Mouse (Mus musculus) forebrain, embryonic 14.5 days (tissue): ENCODE data around the gene Polr1a. TPM values are rescaled to one million over a fixed set of nuclear protein-coding genes. Genes with fewer than 3 reads are reported as not detected.

Source experiments
- ATAC-seq: fragments of 200-750 bp; cut with Nextera tagmentation; 2 replicates; pipeline ENCODE4 v1.8.0; 2017; ENCODE audit warnings: mild to moderate bottlenecking, moderate library complexity
- DNase-seq: peaks from one replicate; pipeline ENCODE4 v3.0.0-alpha.2; 2015; ENCODE audit warnings: low spot score
- H3K27ac ChIP-seq: fragments of 300-500 bp; sonication (generic); 2 replicates; pipeline ENCODE4 v1.5.1; 2014; ENCODE audit warnings: low read depth, mild to moderate bottlenecking, control low read depth, low read length, moderate library complexity
- H3K27me3 ChIP-seq: fragments of 300-500 bp; sonication (generic); replicated peaks from 2 replicates; pipeline ENCODE4 v1.6.1; 2014; ENCODE audit warnings: low read length, control low read depth, mixed read lengths; ENCODE audit not compliant: control insufficient read depth, insufficient read depth
- H3K36me3 ChIP-seq: fragments of 300-500 bp; sonication (generic); 2 replicates; pipeline ENCODE4 v1.6.1; 2014; ENCODE audit warnings: low read length, control low read depth; ENCODE audit not compliant: control insufficient read depth, insufficient read depth
- H3K4me1 ChIP-seq: fragments of 300-500 bp; sonication (generic); 2 replicates; pipeline ENCODE4 v1.6.1; 2014; ENCODE audit warnings: antibody characterized with exemption, low read length, control low read depth; ENCODE audit not compliant: control insufficient read depth, insufficient read depth
- H3K4me2 ChIP-seq: fragments of 300-500 bp; sonication (generic); 2 replicates; pipeline ENCODE4 v1.6.1; 2014; ENCODE audit warnings: mild to moderate bottlenecking, control low read depth, low read length
- H3K4me3 ChIP-seq: fragments of 300-500 bp; sonication (generic); 2 replicates; pipeline ENCODE4 v1.5.1; 2014; ENCODE audit warnings: low read depth, low read length, control low read depth
- H3K9ac ChIP-seq: fragments of 300-500 bp; sonication (generic); 2 replicates; pipeline ENCODE4 v1.6.1; 2014; ENCODE audit warnings: mild to moderate bottlenecking, low read length, control low read depth, moderate library complexity
- H3K9me3 ChIP-seq: fragments of 300-500 bp; sonication (generic); replicated peaks from 2 replicates; pipeline ENCODE4 v1.6.1; 2016; ENCODE audit warnings: low read length, control low read depth, mixed read lengths; ENCODE audit not compliant: control insufficient read depth
- WGBS: fragments of 180-500 bp; shearing (Covaris S2); extraction: QIAGEN DNeasy Blood & Tissue Kit; methylation state at CpG from one replicate; pipeline ENCODE4 v1.1.7; 2014; 5-methylcytosine and 5-hydroxymethylcytosine counted together
- polyA plus RNA-seq: library from polyadenylated mRNA; unstranded; fragments of >200 nt; fragmentation: Nextera tagmentation; extraction: Ambion mirVana; gene quantifications from 2 replicates; pipeline ENCODE4 v1.2.1, GENCODE M21; 2014

The Polr1a gene
- polyA plus RNA-seq, 1 experiment from 2014 or later: 10.4 TPM

DNA sequence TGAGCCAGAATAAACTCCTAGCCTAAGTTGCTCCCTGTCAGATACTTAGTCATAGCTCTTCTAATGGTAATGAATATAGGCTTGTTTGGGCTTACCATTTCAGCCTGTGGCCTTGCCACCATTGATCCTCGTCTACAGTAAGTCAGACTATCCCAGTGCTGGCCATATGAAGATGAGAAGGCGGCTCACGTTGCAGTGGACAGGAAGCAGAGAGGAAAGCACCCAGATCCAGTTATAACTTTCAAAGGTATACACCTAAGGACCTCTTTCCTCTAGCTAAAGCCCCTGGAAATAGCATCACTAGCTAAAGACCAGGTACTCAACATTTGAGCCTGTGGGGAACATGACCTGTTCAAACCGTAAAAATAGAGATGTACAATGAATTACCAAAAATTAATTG, 77.1 kb downstream of the Polr1a start:
- DNase-seq (no peak), ATAC-seq (no peak)
- H3K36me3 ChIP-seq: 0 out of 2 replicates have a peak, but pooled peaks cover 2% of the 10 kb centered on the region
- H3K4me1 ChIP-seq: no peaks in the 10 kb centered on the region
- H3K4me3 ChIP-seq: no peak overlapping the region
- no peaks in the 10 kb centered on the region for H3K27me3 ChIP-seq
- no peak overlapping the region for H3K27ac ChIP-seq
- H3K9ac ChIP-seq: no peak overlapping the region
- 83% methylated on average over 4 of the region's 4 CpGs for WGBS
- H3K4me2 ChIP-seq: no peak overlapping the region
- no peaks in the 10 kb centered on the region for H3K9me3 ChIP-seq

DNA sequence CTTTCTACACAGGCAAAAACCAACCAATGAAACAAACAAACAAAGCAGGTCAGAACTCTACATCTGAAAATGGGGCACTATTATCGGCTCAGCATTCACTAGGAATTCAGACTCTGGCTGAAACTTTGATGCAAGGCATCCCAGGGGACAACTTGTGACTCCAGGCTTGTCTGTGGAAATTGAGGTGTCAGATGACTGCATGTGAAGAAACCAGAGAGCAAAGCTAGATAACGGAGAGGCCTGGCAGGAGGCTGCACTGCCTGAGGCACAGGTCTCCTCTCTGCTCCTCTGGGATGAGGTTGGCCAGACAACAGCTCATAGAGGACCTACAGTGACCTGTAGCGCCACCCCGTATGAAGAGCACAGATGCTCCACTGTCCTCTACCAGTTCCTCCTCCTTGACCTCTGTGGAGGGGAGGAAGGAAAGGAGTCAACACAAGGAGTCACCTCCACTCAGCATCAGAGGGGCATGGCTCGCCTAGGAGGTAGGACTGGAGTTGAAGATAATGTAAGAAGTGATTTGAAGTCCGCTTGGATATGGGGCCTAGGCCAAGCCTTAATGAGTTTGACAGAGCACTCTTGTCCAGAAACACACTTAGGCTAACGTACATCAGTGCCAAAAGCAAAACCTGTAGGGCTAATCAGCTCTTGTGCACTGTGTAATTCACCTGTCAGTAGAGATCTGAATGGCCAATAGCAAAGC, 78.8 kb downstream of the Polr1a start:
- Histone ChIP-seq H3K9ac (no peak overlapping the region), H3K27ac (no peak overlapping the region), H3K4me2 (no peak overlapping the region), H3K27me3 (no peaks in the 10 kb centered on the region), H3K4me1 (0 out of 2 replicates have a peak, but pooled peaks cover 3% of the 10 kb centered on the region), H3K4me3 (no peak overlapping the region), H3K9me3 (no peaks in the 10 kb centered on the region), H3K36me3 (no peaks in the 10 kb centered on the region)
- ATAC-seq (no peak), DNase-seq (no peak)
- 79% methylated on average over 7 of the region's 7 CpGs for WGBS

DNA sequence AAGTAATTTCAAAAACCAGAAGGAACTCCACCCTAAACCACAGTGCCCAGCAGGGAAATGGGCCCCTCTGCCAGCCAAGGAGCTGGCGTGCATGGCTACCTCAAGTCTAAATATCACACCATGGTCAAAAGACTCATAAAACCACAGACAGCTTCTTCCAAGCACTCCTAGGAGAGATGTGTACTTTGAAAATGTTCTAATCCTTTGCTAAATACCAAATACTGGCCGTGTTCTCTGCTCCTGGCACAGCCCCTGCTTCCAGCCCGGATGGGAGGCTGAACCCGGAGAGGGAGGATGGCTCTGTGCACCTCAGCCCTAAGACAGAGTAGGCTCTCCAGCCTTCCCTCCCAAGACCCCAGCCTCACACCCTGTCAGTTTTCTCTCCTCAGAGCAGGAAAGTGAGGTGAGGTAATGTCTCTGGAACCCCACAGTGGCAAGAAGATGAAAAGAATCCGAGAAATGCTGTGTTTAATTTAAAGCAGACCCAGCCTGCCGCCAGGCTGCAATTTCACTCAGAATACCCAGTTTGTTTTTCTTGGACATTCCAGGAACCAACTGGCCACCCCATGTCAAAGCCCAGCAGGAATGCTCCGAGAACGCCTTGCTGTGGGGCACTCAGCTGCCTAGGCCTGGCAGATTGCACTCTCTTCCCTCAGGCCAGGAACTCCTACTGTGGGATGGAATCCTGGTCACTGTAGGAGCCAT, 80.9 kb downstream of the Polr1a start:
- Histone ChIP-seq H3K36me3 (no peaks in the 10 kb centered on the region), H3K9me3 (no peaks in the 10 kb centered on the region), H3K4me2 (no peak overlapping the region), H3K9ac (no peak overlapping the region), H3K4me1 (0 out of 2 replicates have a peak, but pooled peaks cover 3% of the 10 kb centered on the region), H3K4me3 (no peak overlapping the region), H3K27ac (no peak overlapping the region), H3K27me3 (no peaks in the 10 kb centered on the region)
- DNase-seq (peak; percentile 22), ATAC-seq (peak; percentile 34; the same call in 1 of the 2 replicates)
- WGBS: 59% methylated on average over 8 of the region's 8 CpGs

DNA sequence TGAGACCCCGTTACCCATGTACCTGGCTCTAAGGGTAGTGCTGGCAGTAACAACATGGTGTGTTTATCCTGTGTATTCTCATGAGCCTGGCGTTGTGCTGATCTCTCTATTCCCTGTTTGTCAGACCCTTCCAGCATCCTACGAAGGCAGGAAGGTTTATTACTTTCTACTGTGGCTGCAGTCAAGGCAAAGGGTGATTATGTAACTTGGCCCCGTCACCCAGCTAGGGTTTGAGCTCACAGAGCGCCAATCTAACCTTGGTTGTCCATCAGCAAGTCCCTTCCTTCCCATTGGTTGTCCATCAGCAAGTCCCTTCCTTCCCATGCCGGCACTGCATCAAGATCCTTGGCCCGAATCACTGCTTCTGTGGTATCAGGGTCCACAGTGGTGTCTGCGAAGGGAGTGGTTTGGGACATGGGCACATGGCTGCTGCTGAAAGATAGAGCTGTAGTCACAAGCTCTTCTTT, 81.6 kb downstream of the Polr1a start:
- H3K36me3 ChIP-seq: no peaks in the 10 kb centered on the region
- no peaks in the 10 kb centered on the region for H3K27me3 ChIP-seq
- no peak for ATAC-seq
- 80% methylated on average over 8 of the region's 8 CpGs for WGBS
- H3K27ac ChIP-seq: no peak overlapping the region
- H3K4me3 ChIP-seq: no peak overlapping the region
- 0 out of 2 replicates have a peak, but pooled peaks cover 3% of the 10 kb centered on the region for H3K4me1 ChIP-seq
- DNase-seq: no peak
- H3K9me3 ChIP-seq: no peaks in the 10 kb centered on the region
- no peak overlapping the region for H3K9ac ChIP-seq
- no peak overlapping the region for H3K4me2 ChIP-seq

DNA sequence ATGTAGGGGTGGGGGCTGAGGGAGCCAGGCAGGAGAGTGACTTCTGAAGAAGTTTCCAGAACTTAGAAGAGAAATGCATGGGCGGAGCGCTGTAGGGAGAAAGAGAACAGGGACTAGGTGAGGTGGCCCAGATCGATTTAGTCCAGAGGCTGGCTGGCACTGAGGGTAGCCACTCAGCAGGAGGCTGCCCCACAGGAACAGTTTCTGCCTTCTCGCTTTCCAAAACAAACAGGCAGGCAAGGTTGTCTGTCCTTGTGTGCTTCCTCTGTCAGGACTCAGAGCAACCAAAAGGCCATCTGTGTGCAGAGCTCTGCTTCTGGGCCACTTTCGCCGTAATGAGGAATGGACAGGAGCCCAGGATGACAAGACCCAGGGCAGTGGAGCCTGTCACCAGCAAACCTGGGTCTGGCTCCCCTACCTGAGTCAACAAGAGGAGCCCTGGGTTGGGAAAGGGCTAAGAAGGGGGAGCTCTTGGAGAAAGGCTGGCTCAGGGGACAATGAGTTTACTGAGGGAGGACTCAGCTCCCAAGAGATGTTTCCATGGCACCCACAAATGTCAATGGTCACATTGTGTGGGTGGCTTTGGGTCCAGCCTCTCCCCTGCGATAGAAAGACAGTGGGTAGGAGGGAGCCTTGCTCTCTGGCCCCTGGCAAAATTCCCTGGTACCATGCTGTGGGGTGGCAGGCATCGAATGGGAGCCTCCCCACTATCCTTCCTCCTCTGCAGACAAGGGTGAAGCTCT, 82.5 kb downstream of the Polr1a start:
- H3K9me3 ChIP-seq: no peaks in the 10 kb centered on the region
- H3K27ac ChIP-seq: no peak overlapping the region
- 0 out of 2 replicates have a peak, but pooled peaks cover 3% of the 10 kb centered on the region for H3K4me1 ChIP-seq
- H3K4me3 ChIP-seq: no peak overlapping the region
- no peak overlapping the region for H3K4me2 ChIP-seq
- no peaks in the 10 kb centered on the region for H3K36me3 ChIP-seq
- ATAC-seq (no peak), DNase-seq (no peak)
- WGBS: 62% methylated on average over 8 of the region's 8 CpGs
- no peaks in the 10 kb centered on the region for H3K27me3 ChIP-seq
- H3K9ac ChIP-seq: no peak overlapping the region

DNA sequence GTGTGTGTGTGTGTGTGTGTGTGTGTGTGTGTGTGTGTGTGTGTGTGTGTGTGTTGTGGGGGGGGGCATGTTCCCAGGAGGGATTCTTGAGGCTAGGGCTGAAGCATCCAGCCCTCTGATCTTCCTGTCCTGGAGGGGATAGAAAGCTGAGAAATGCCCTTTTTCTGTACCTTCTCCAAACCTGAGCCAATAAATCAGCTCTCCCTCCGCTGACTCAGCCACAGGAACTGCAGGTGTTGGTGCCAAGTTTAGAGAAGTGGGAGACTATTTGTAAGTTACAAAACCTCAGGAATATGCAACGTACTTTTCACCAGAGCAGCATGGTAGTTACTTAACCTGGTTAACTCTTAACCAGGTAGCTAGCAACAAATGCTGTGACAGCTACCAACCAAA, 83.1 kb downstream of the Polr1a start:
- H3K27ac ChIP-seq: no peak overlapping the region
- no peak overlapping the region for H3K4me3 ChIP-seq
- H3K36me3 ChIP-seq: no peaks in the 10 kb centered on the region
- no peak overlapping the region for H3K4me2 ChIP-seq
- no peak overlapping the region for H3K9ac ChIP-seq
- H3K9me3 ChIP-seq: no peaks in the 10 kb centered on the region
- DNase-seq (no peak), ATAC-seq (no peak)
- 83% methylated on average over 2 of the region's 2 CpGs for WGBS
- H3K4me1 ChIP-seq: 0 out of 2 replicates have a peak, but pooled peaks cover 3% of the 10 kb centered on the region
- no peaks in the 10 kb centered on the region for H3K27me3 ChIP-seq

- Histone ChIP-seq H3K4me3 (no peak overlapping the region), H3K27me3 (no peaks in the 10 kb centered on the region), H3K36me3 (no peaks in the 10 kb centered on the region), H3K27ac (no peak overlapping the region), H3K4me2 (no peak overlapping the region), H3K9me3 (no peaks in the 10 kb centered on the region), H3K4me1 (0 out of 2 replicates have a peak, but pooled peaks cover 3% of the 10 kb centered on the region), H3K9ac (no peak overlapping the region)
- ATAC-seq: no peak
- WGBS: 92% methylated on average over 4 of the region's 4 CpGs
- no peak for DNase-seq
These were observed 85.2 kb downstream of the Polr1a start for GRCm38 (mm10) chr6:71994004-71994403.

GRCm38 (mm10) chr6:71995081-71995480, 86.2 kb downstream of the Polr1a start:
- Histone ChIP-seq H3K4me2 (no peak overlapping the region), H3K9me3 (no peaks in the 10 kb centered on the region), H3K27ac (no peak overlapping the region), H3K4me1 (0 out of 2 replicates have a peak, but pooled peaks cover 3% of the 10 kb centered on the region), H3K4me3 (no peak overlapping the region), H3K9ac (no peak overlapping the region), H3K27me3 (no peaks in the 10 kb centered on the region), H3K36me3 (no peaks in the 10 kb centered on the region)
- DNase-seq: no peak
- 93% methylated on average over 3 of the region's 3 CpGs for WGBS
- no peak for ATAC-seq
